Mouse (Mus musculus) large intestine, adult 2 months (tissue): ENCODE measurements around the gene Hsd17b1. TPM values are rescaled to one million over a fixed set of nuclear protein-coding genes. Genes with fewer than 3 reads are reported as not detected.

Source experiments
- DNase-seq: peaks from one replicate; pipeline ENCODE4 v3.0.0-alpha.2; 2012; ENCODE audit warnings: low read depth, low spot score
- WGBS: fragments of 180-500 bp; shearing (Covaris S2); methylation state at CpG from one replicate; pipeline ENCODE4 v1.1.7; 2018; 5-methylcytosine and 5-hydroxymethylcytosine counted together
- polyA plus RNA-seq: library from polyadenylated mRNA; depleted of rRNA; stranded (reverse); fragments of >200 nt; gene quantifications from 2 replicates; pipeline ENCODE4 v1.2.3, GENCODE M21; 2012

Hsd17b1 gene
- polyA plus RNA-seq, 1 experiment: 0.26 TPM

GRCm38 (mm10) chr11:101058726-101059125 lies 19.5 kb upstream of the Hsd17b1 start:
- 36% methylated on average over 5 of the region's 5 CpGs for WGBS
- DNase-seq: no peak

GRCm38 (mm10) chr11:101059473-101059872 lies 18.7 kb upstream of the Hsd17b1 start:
- 82% methylated on average over 10 of the region's 10 CpGs for WGBS
- no peak for DNase-seq

GRCm38 (mm10) chr11:101060126-101060525 lies 18.1 kb upstream of the Hsd17b1 start:
- WGBS: 35% methylated on average over 8 of the region's 8 CpGs
- no peak for DNase-seq

- WGBS: 91% methylated on average over 5 of the region's 5 CpGs
Observed at GRCm38 (mm10) chr11:101061049-101061448, 17.2 kb upstream of the Hsd17b1 start.

GRCm38 (mm10) chr11:101062165-101062884 lies 15.9 kb upstream of the Hsd17b1 start:
- DNase-seq: no peak
- 54% methylated on average over 12 of the region's 12 CpGs for WGBS

More at GRCm38 (mm10) chr11:101061049-101061448, 17.2 kb upstream of the Hsd17b1 start:
- DNase-seq: no peak

- DNase-seq: no peak
- 41% methylated on average over 14 of the region's 14 CpGs for WGBS
Observed at GRCm38 (mm10) chr11:101062971-101063675, 15.1 kb upstream of the Hsd17b1 start.

- WGBS: 4% methylated on average over 12 of the region's 12 CpGs
- DNase-seq: no peak
Observed at GRCm38 (mm10) chr11:101063676-101064327, 14.4 kb upstream of the Hsd17b1 start.

- 23% methylated on average over 4 of the region's 4 CpGs for WGBS
- no peak for DNase-seq
Observed at GRCm38 (mm10) chr11:101064462-101064861, 13.7 kb upstream of the Hsd17b1 start.

- no peak for DNase-seq
- WGBS: 79% methylated on average over 9 of the region's 9 CpGs
Observed at GRCm38 (mm10) chr11:101065002-101065401, 13.2 kb upstream of the Hsd17b1 start.

- no peak for DNase-seq
- 12% methylated on average over 18 of the region's 18 CpGs for WGBS
Observed at GRCm38 (mm10) chr11:101066549-101067412, 11.4 kb upstream of the Hsd17b1 start.

- no peak for DNase-seq
- WGBS: 4% methylated on average over 35 of the region's 35 CpGs
Observed at GRCm38 (mm10) chr11:101069391-101070188, 8.6 kb upstream of the Hsd17b1 start, which contains the start of gene Naglu. Gene Naglu, plus strand, starts transcription at chr11:101070012.

GRCm38 (mm10) chr11:101070189-101070527 lies 8.1 kb upstream of the Hsd17b1 start:
- under 1% methylated on average over 36 of the region's 36 CpGs for WGBS
- no peak for DNase-seq

GRCm38 (mm10) chr11:101070987-101071386 lies 7.2 kb upstream of the Hsd17b1 start:
- WGBS: 73% methylated on average over 6 of the region's 6 CpGs

GRCm38 (mm10) chr11:101071810-101072428 lies 6.3 kb upstream of the Hsd17b1 start:
- 86% methylated on average over 14 of the region's 14 CpGs for WGBS

More at GRCm38 (mm10) chr11:101070987-101071386, 7.2 kb upstream of the Hsd17b1 start:
- DNase-seq: no peak

GRCm38 (mm10) chr11:101079746-101080145 lies 1.5 kb downstream of the Hsd17b1 start:
- no peak for DNase-seq
- 22% methylated on average over 27 of the region's 27 CpGs for WGBS

More at GRCm38 (mm10) chr11:101071810-101072428, 6.3 kb upstream of the Hsd17b1 start:
- DNase-seq: no peak

GRCm38 (mm10) chr11:101080421-101080820 lies 2.2 kb downstream of the Hsd17b1 start:
- no peak for DNase-seq
- WGBS: 80% methylated on average over 5 of the region's 5 CpGs

GRCm38 (mm10) chr11:101081659-101082058 lies 3.4 kb downstream of the Hsd17b1 start:
- 5% methylated on average over 10 of the region's 10 CpGs for WGBS
- DNase-seq: no peak
